Mouse (Mus musculus): ENCODE measurements around the gene Gm17545.

DNA sequence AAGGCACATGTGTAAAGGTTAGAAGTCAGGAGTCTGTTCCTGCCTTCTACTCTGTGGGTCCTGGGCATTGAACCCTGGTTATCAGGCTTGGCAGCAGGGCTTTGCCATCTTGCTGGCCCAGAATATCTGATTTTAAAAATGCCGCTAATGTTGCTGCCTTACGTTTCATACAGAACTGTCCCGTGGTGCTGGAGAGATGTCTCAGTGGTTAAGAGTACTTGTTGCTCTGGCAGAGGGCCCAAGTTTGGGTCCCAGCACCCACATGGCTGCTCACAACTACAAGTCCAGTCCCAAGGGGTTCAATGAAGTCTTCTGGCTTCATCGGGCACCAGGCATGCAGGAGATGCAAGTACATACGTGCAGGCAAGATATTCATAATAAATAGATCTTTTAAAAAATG is 12.1 kb downstream of the Gm17545 start:
- TF ChIP-seq CTCF (IDR thresholded peaks at IDR 0.05) (no peak), EP300 (IDR thresholded peaks at IDR 0.05) (no peak)

Data from lung, postnatal 0 days (tissue).